Mouse (Mus musculus) thymus, adult 2 months (tissue): ENCODE measurements around the gene Mafg.

Experiments used
- CTCF ChIP-seq: fragments of 200-500 bp; IDR thresholded peaks from 2 replicates; pipeline ENCODE4 v1.5.1; 2012; ENCODE audit warnings: mild to moderate bottlenecking, control low read depth, low read length, moderate library complexity, borderline replicate concordance; ENCODE audit not compliant: control insufficient read depth, poor library complexity, insufficient read depth; ENCODE audit errors: extremely low read depth
- POLR2A ChIP-seq: fragments of 200-500 bp; IDR thresholded peaks from 2 replicates; pipeline ENCODE4 v1.6.1; 2012; ENCODE audit warnings: mild to moderate bottlenecking, low read length, control low read depth, moderate library complexity; ENCODE audit not compliant: control insufficient read depth, poor library complexity, insufficient read depth; ENCODE audit errors: extremely low read depth

DNA sequence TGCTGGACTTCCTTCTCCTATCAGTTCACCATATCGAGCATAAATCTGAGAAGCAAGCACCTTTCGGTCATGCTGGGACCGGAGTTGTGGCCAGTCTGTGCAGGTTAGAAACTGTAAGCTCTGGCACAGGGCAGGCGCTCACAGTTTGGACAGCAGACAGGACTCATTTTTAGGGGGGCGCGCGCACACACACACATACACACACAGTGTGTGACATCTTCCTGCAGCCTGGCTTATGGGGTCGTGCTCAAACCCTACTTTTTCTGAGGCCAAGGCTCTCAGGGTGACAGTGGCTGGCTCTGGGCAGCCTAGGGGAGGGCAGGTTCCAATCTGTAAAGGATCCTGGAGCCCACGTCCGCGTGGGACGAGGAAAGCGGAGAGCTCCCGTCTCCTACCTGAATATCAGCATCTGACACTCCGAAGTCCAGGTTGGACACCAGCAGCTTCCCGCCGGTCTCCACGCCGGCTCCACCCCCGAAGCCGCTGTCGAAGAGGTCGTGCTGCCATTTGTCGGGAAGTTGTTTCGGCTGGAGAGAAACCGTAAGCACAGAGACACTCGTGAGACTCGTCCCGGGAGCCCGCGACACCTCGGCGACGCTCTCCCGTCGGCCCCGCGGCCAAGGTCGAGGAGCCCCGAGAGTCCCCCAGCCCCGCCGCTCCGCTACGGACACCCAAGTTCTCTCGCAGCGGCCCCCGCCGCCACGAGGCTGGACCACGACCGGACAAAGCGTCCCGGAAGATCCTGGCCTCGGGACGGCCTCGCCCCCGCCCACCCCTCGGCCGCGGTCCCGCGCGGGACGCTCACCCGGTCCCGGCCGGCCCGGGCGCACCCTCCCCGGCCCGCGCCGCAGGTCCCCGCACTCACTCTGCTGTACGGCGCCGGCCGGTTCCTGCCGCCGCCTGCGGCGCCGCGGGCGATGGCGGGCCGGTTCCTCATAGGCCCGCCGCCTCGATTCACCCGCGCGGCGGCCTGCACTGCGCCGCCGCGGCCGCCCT, 35.9 kb downstream of the Mafg start:
- TF ChIP-seq CTCF (no peak), POLR2A (no peak)
